Mouse (Mus musculus) c-Kit-positive CD71-positive TER-119-negative erythroid progenitor cells, embryonic 14.5 days (primary cell): ENCODE data around the gene Stk26.

ENCODE experiments used
- DNase-seq: peaks from one replicate; pipeline ENCODE4 v3.0.0-alpha.2; 2013; ENCODE audit warnings: low read depth

Gene Stk26

GRCm38 (mm10) chrX:50840847-50841560 lies at the start of gene Stk26:
Stk26 (plus strand) TSS chrX:50841047.
- peak; percentile 44 for DNase-seq

GRCm38 (mm10) chrX:50793005-50793680 lies 47.7 kb upstream of the Stk26 start:
- no peak for DNase-seq

- no peak for DNase-seq
Measured at GRCm38 (mm10) chrX:50797798-50798197, 43.0 kb upstream of the Stk26 start.

GRCm38 (mm10) chrX:50798571-50798970 lies 42.3 kb upstream of the Stk26 start:
- no peak for DNase-seq

- DNase-seq: no peak
Measured at GRCm38 (mm10) chrX:50799656-50800188, 41.1 kb upstream of the Stk26 start.

GRCm38 (mm10) chrX:50805654-50806053 lies 35.2 kb upstream of the Stk26 start:
- no peak for DNase-seq

GRCm38 (mm10) chrX:50823856-50824255 lies 17.0 kb upstream of the Stk26 start:
- no peak for DNase-seq

GRCm38 (mm10) chrX:50835592-50835991 lies 5.3 kb upstream of the Stk26 start:
- no peak for DNase-seq

GRCm38 (mm10) chrX:50836029-50836691 lies 4.7 kb upstream of the Stk26 start:
- DNase-seq: no peak

GRCm38 (mm10) chrX:50841587-50841986 lies 740 bp downstream of the Stk26 start:
- DNase-seq: no peak

GRCm38 (mm10) chrX:50842046-50842445 lies 1.2 kb downstream of the Stk26 start:
- no peak for DNase-seq

GRCm38 (mm10) chrX:50850428-50851184 lies 9.8 kb downstream of the Stk26 start:
- DNase-seq: no peak

- DNase-seq: no peak
Measured at GRCm38 (mm10) chrX:50863771-50864170, 22.9 kb downstream of the Stk26 start.

- no peak for DNase-seq
Measured at GRCm38 (mm10) chrX:50864734-50865133, 23.9 kb downstream of the Stk26 start.

GRCm38 (mm10) chrX:50874246-50875002 lies 33.6 kb downstream of the Stk26 start:
- no peak for DNase-seq

GRCm38 (mm10) chrX:50887999-50888398 lies 47.2 kb downstream of the Stk26 start:
- no peak for DNase-seq

- DNase-seq: no peak
Measured at GRCm38 (mm10) chrX:50903497-50903896, 62.6 kb downstream of the Stk26 start.

GRCm38 (mm10) chrX:50909915-50910314 lies 69.1 kb downstream of the Stk26 start:
- DNase-seq: no peak

- DNase-seq: no peak
Measured at GRCm38 (mm10) chrX:50917389-50917788, 76.5 kb downstream of the Stk26 start.

GRCm38 (mm10) chrX:50918754-50919153 lies 77.9 kb downstream of the Stk26 start:
- DNase-seq: no peak

GRCm38 (mm10) chrX:50924629-50925364 lies 84.0 kb downstream of the Stk26 start:
- no peak for DNase-seq
